Mouse (Mus musculus): Measurements from ENCODE around the gene Ccdc142.

Ccdc142 gene

DNA sequence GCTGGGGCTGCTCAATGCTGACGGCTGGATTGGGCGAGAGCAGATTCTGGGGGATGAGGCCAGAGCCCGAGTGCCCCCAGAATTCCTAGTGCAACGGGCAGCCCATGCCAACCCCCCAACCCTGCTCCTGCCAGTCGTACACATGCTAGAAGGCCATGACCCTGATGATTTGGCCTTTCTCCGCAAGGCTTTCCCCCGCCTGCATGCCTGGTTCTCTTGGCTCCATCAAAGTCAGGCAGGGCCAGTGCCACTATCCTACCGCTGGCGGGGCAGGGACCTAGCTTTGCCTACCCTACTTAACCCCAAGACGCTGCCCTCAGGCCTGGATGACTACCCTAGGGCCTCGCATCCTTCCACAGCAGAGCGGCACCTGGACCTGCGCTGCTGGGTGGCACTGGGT, 16.2 kb downstream of the Ccdc142 start:
- in situ Hi-C loops (cut with MboI): no loop called here

DNA sequence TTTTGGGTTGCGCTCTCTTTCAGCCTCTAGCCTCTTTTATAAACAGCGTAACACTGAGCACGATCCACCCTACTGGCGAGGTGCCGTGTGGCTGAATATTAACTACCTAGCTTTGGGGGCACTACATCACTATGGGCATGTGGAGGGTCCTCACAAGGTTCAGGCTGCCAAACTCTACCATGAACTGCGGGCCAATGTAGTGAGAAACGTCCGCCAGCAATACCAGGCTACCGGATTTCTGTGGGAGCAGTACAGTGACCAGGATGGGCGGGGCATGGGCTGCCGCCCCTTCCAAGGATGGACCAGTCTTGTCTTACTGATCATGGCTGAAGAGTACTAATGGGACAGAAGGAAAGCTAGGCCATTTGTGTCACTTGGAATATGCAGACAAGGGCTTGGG, 17.0 kb downstream of the Ccdc142 start:
- in situ Hi-C loops (cut with MboI): no loop called here

DNA sequence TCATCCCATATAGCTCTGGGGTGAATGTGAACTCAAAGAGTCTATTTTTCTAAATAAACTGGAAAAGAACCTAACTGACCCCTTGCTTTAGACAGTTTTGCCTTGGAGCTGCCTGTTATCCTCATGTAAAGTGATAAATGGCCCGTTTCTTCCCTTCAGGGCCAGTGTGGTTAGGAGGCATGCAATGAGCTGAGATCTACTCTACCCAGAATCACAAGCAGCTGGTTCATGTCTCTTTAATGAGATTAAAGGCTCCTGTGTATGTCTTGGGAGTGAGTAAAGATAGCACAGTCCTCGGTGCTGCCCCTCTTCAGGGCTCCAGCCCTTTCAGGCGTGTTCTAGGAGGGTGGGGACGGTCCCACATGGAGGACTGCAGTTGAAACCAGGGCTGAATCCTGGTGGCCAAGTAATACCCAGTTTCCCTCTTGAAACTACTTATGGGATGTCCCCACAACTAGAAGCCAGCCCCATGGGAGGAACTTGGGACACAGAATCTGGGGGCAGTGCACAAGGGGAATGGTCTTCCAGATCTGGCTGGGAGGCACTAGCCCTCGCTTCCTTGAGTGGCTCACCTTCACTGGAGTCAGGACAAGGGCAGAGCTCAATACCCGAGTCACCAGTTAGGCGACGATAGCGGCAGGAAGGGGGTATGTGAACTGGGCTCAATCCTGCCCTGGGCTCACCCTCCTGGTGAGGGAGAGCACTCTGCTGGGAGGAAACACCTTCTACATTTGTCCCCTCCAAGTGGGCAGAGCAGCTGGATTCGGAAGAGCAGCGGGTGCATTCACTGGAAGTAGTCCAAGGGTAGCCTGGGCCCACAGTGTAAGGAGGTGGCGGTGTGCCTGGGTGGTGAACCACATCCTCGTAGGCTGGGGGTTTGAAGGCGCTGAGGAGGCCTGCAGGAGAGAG, 17.7 kb downstream of the Ccdc142 start:
- in situ Hi-C loops (cut with MboI): no loop called here

DNA sequence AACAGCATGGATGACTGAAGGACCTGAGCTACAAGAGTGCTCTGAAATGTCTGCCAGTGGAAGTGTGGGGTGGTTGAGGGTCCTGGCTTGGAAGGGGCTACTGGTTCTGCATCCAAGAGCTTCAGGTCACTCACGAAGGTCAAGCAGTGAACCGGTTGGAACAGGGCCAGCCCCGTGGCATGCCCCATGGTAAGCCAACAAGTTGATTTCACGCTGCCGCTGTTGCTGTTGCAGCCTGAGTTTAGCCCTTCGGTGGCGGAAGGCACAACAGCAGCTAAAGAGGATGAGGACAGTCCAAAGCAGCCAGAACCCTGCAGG, 18.3 kb downstream of the Ccdc142 start:
- in situ Hi-C loops (cut with MboI): loop anchor here (5.0 kb wide), 1 partner anchor 43 kb away; no protein-coding TSS in a partner anchor

DNA sequence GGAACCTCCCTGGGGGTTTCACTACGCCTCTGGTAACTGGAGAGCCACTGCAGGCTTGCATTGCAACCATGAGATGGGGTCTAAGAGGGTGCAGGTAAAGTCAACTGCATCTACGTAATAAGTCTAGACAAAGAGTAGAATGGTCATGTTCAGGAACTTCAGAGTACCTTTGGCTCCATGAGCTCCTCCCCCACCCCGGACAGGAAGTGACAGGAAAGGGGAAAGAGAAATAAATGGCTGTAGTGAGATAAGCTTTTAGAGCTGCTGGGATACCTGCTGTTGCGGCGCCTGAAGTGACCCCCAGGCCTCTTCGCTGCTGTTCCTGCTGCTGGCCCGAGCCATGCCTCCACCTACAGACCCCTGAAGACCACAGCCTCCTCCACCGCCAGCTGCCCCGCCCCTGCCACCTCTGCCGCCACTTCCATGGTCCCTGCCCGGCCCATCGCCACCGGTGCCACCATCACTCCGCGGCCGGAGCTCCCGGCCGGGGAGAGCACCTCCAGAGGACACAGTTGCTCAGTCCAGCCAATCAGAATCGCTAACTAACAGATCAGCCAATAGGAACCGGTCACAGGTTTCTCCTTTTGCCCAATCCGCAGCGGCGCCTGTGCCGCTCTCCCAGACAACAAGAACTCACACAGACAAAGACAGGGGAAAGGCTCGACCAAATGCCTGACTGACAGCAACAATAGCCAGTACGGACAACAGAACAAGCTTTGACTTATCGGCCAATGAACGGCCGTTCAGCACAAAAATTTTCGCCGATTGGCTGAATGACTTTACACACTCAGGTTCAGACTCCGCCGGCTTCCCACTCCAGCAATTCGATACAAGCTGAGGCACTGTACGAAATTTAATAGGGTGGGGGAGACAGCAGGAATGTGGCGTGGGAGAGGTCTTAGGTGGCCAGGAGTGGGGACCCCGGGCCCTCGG, 19.8 kb downstream of the Ccdc142 start, which contains the start of gene Wbp1:
Gene Wbp1 (minus strand): TSS at position 630 of the 933 bp plus-strand sequence.
- in situ Hi-C loops (cut with MboI): loop anchor here (5.0 kb wide), 1 partner anchor 41 kb away; no protein-coding TSS in a partner anchor

DNA sequence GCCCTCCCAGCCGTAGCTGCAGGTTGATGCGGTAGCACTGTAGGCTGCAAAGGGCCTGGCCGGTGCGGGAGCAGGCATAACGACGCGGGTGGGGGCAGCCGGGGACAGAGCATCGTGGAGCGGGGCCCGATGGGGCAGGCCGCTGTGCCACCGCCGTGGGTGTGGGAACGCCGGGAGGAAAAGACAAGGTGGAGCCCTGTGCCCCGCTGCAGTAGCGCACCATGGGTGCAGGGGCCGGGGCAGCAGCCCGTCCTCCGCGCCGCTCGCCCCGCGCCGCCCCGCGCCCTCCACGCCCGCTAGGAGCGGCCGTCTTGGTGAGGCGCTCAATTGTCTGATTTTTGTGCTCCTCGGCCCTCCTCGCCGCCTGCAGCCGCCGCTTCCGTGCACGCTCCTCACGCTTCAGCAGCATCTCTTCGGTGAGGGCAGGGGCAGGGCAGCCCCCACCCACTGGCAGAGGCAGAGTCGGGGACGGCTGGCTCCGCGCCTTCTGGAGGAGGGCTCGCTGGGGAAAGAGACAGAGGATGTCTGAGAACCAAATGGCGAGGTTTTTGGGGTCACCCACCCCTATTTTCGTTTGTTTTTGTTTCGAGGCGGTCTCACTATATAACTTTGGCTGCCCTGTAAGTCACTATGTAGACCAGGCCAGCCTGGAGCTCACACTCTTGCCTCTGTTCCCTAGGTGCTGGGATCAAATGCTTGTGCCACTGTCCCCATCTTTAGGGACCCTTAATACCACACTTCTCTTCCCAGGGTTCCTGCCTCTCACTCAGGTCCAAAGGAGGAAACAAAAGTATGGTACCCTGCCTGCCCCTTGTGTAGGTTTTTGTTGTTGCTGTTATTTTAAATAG, 20.7 kb downstream of the Ccdc142 start:
- in situ Hi-C loops (cut with MboI): loop anchor here (5.0 kb wide), 1 partner anchor 40 kb away; no protein-coding TSS in a partner anchor

DNA sequence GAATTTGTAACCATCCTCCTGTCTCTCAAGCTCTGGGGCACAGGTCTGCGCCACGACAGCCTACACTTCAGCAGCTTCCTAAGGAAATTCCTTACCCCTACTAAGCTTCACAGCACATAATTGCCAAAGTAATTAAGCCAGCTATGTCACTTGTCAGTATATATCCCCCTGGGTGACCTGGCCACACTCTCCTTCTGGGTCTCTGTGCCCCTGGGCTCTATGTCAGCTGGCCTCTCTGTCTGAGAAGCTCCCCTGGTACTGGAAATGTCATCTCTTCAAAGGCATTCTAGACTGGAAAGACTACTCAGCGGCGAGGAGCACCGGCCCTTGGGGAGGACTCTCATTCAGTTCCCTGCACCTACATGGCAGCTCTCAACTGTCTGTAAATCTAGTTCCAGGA, 21.6 kb downstream of the Ccdc142 start:
- in situ Hi-C loops (cut with MboI): loop anchor here (5.0 kb wide), 1 partner anchor 39 kb away; no protein-coding TSS in a partner anchor

DNA sequence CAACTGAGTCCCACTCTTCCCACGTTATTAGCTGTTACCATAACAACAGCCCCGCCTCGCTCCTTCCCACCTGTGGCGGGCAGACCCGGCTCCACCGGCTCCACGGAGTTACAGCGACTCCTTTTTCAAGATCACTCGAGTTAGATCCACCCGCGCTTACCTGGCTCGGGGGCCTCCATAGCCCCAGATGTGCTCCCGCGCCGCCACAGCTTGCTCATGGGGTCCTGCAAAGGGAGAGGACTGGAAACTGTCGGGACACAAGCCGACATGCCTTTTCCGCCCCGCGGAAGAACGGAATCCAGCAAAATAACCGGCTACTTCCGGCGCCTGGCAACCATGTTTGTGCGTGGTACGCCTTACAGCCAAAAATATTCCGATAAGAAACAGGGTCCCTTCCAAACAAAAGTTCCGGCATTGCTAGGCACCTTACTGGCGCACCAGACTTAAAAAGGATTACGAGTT, 23.5 kb downstream of the Ccdc142 start:
- in situ Hi-C loops (cut with MboI): loop anchor here (5.0 kb wide), 1 partner anchor 37 kb away; no protein-coding TSS in a partner anchor

DNA sequence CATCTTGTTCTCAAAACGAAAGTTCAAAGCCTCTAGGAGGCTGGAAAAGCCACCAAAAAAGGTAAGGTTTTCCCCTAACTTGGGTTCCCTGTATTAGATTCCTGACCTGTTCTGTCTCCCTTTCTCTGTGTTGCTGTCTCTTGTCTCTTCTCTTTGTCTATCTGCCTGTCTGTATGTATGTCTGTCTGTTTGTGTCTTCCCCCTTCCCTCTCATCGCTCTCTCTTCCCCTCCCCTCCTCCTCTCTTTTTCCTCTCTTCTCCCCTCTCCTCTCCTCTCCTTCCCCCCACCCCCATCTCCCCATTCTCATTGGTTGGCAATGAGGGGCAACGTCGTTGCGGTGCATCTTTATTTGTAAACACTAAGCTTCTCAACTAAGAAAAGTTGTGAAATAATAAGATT, 23.9 kb downstream of the Ccdc142 start, which contains the start of gene Ino80b:
Gene Ino80b (minus strand): TSS at position 101 of the 400 bp plus-strand sequence.
- in situ Hi-C loops (cut with MboI): no loop called here

DNA sequence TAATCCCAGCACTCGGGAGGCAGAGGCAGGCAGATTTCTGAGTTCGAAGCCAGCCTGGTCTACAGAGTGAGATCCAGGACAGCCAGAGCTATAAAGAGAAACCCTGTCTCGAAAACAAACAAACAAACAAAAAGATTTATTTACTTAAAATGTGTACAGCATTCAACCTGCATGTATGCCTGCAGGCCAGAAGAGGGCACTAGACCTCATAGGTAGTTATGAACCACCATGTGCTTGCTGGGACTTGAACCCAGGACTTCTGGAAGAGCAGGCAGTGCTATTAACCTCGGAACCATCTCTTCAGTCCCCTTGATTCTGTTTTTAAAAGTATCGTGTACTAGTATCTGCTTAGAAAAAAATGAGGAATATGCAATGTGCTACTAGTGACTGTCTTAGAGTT, 26.0 kb downstream of the Ccdc142 start:
- in situ Hi-C loops (cut with MboI): no loop called here

DNA sequence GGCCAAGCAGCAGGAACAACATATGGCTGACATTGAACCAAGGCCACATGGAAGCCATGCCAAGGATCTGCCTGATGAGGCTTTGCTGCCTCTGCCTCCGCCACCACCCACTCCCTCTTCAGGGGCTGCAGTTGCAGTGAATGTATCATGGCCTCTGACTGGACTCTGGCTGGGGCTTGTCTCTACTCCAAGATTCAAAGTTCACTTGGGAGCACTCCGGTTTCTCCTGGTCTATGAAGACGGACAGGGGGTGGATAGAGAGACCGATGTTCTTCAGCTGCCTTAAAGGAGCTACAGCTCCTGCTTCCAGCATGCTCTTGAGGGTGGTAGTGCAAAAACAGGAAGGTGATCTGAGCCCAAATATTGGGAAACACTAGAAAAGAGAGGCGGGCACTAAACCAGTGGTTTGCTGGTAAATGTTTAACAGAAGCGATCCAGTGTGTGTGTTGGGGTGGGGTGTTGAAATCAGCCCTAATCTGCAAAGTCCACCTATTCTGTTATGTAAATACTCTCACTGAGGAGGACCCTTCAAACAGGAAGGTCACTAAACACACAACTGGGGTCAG, 30.2 kb downstream of the Ccdc142 start:
- in situ Hi-C loops (cut with MboI): no loop called here

DNA sequence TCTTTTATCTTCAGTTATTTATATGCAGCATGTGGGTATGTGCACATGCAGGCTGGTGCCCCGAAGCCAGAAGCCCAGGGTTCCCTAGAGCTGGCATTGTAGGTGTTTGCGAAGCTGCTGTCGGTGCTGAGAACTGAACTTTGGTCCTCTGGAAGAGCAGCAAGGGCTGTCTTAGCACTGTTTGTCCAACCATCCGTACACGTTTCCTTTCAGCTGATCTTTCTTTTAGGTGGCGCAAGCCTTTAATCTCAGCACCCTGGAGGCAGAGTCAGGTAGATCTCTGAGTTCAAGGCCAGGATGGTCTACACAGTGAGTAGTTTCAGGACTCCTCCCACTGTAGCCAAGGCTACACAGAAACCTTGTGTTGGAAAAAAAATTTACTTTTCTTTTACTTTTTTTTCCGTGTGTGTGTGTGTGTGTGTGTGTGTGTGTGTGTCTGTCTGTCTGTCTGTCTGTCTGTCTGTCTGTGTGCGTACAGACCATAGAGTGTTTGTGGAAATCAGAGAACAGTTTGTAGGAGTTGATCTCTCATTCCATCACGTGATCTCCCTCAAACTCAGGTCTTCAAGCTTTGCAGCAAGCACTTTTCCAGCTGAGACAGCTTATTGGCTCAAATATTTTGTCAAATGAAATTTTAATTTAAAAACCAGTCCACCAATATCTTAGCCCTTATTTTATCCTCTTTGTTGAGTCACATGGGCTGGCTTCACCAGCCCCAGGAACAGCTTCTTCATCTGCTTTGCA, 30.9 kb downstream of the Ccdc142 start:
- in situ Hi-C loops (cut with MboI): no loop called here

DNA sequence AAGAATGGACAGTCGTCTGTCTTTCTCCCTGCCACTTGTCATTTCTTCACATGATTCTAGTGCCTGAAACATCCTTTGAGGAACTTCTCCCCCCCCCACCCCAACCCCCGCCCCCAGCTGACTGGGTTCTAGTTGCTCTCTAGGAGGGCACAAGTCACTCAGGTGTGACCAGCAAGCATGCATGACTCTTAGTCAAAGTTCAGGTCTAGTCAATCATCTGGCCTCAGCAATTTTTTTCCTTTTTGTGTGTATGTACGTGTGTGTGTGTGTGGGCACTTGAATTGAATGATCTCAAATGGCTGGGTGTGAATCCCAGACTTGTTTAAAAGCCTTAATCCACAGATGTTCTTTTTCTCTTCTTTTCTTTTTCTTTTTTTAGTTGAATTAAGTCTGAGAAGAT, 32.8 kb downstream of the Ccdc142 start:
- in situ Hi-C loops (cut with MboI): no loop called here

DNA sequence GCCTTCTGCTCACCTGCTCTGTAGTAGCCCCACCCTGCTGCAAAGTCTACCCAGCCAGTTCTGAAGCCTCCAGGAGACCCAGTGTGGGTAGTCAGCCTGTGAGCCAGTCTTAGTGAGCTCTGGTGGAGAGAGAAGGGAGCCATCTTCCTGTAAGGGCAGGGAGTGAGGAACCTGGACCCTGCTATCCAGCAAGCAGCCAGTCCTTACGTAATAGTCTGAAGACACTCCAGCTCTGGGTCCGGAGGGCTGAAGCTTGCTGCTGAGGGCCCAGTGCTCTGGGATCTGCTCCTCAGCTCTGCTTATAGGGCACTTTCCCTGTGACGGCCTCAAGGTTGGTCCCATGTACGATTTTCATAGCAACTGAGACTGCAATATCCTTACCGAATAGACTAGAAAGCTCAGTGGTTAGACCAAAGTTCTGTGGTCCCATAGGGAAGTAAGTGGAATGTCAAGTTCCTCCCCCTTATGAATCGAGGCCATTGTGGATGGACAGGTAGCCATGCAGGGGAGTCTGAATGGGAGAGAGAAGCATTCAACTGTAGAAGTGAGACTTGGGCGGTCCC, 33.6 kb downstream of the Ccdc142 start, which contains the start of gene Rtkn:
Gene Rtkn (plus strand): TSS at position 513 of the 563 bp plus-strand sequence.
- in situ Hi-C loops (cut with MboI): no loop called here

DNA sequence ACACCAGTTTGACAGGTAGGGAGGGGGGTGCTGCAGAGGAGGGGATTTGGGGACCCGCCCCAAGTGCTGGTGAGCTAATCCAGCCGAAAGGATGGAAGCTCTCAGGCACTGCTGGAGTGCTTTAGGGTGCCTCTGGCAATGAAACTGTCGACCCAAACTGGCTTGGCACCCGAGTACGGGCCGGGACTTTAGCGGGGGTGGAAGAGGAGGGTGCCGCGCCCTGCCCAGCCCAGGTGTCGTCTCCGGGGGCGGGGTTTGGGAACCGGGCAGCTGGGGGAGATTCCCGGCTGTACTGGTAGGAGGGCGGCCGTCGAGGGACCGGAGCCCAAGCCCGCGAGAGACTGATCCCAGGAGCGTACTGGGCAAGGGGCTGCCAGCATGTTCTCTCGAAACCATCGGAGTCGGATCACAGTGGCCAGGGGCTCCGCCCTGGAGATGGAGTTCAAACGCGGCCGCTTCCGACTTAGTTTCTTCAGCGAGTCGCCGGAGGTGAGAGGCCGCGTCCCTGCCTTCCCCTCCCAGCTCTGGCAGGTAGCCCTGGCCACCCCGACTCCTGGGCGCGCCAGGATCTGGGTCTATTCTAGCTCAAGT, 34.3 kb downstream of the Ccdc142 start:
- in situ Hi-C loops (cut with MboI): no loop called here

DNA sequence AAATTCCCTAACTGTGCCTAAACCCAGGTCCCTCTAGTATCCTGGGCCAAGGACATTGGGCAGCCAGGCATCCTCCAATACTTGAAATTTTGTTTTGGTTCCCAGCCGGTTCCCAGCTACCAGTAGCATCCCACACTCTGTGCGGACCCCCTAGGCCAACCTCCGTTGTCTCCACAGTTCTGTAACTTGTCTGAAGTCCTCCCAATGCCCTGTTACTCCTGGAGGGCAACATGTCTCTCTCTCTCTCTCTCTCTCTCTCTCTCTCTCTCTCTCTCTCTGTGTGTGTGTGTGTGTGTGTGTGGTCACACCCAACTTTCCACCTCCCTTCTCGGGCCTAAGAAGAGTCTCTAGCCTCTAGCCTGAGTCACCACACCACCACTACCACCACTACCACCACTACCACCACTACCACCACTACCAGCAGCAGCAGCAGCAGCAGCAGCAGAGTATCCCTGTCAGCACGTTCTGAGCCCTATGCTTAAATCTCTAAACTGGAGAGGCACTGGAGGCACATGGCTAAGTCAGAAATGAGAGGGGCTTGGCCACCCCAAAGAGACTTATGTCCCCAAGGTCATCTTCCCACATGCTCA, 35.0 kb downstream of the Ccdc142 start:
- in situ Hi-C loops (cut with MboI): no loop called here

DNA sequence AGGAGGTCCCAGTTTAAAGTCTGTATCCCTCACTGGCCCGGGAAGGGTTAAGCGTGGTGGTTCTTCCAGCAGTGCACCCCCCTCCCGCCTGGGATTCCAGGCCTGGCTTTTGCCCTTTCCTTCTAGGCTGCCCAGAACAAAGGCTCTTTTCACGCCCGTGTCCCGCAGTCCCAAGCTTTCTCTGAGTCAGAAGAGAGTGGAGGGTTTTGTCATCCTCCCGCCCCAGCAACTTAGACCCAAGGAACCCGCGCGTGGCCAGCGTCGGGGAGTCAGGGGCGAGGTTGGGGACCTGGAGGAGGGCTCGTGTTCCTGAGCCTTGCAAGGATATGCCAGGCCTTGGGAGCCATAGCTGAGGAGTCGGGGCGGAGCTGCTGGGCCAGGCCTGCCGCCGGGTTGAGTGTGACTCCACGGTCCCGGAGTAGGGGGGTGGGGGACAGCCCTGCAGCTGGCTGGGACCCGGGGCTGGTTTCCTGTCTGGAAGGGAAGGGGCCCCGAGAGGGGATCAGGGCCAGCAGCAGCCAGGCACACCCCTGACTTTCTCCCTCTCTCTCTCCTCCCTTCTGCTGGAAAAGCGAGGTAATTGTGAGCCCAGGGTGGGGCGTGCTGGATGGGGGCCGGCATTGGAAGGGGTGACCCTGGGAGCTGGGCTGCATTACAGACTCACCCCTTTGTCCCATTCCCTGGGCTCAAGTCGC, 35.6 kb downstream of the Ccdc142 start:
- in situ Hi-C loops (cut with MboI): no loop called here

DNA sequence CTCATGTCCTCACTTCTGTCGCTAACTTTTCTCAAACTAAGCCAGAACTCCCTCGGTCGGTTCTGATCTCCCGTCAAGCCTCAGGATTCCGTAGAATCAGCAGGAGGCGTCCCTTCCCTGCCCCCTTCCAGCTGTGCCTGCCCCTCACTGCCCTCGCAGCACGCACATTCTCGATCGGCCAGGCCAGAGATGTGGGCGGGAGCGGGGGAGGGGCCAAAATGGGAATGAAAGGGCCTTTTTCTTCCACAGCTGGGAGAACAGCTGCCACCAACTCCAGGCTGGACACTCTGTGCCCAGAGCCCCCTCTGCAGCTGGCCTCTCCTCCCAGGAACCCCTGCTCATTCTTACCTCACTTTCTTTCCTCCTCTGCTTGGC, 36.2 kb downstream of the Ccdc142 start:
- in situ Hi-C loops (cut with MboI): no loop called here
